Mouse (Mus musculus): ENCODE measurements at regions not wholly inside any gene's neighbourhood (a gene's known extent, or its start where the extent isn't known, plus 50 kb on each side); places are given as distances from the start of the nearest gene placed in this dataset.

DNA sequence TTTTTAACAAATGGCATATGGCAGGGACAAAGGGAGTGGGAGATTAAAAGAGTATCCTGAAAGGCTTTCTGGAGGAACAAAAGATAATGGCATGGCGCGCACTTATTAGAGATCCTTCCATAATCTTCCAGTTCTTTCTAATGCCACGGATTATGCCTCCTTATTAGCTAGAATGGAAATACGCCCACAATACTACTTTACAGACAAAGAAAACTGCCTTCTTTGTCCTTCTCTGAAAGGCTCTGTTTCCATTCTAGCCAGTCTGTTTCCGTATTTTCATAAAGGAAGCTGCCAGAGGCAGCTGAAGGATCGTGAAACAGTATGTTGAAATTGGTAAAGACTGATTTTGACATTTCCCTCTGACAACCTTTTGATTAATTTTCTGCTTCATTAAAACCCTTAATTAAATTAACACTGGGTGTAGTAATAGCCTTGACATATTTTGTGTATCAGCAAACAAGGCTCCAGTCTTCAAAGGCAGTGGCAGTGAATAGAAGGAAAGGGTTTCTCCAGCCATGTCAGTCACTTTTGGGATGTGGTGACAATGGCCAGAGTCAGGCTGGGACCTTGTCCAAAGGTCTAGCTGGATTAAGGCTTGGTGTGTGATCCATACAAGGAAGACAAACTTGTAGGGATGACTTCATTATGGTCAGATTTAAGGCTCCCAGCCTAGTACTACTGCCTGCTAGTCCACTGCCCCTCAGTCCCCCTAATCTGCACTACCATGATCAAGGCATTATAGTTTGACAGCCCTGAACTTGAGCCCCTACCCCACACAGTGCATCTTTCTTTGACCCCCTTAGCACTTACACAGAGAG is 344.4 kb upstream of the Lcorl start:
- no peaks in the 10 kb centered on the region for H3K27me3 ChIP-seq (ENCODE audit: control insufficient read depth, insufficient read depth, low read depth, low read length)
- H3K4me2 ChIP-seq (ENCODE audit: low read depth, low read length), result no peak overlapping the region
- 75% methylated on average over 6 of the region's 6 CpGs for WGBS
- H3K4me1 ChIP-seq (replicated peaks; ENCODE audit: control insufficient read depth, insufficient read depth, low read length), result no peaks in the 10 kb centered on the region
- H3K9ac ChIP-seq (ENCODE audit: low read length), result no peak overlapping the region
- no peak overlapping the region for H3K4me3 ChIP-seq (ENCODE audit: low read length)
- ATAC-seq (ENCODE audit: low read depth), result no peak
- H3K27ac ChIP-seq (ENCODE audit: low read length), result no peak overlapping the region
- no peaks in the 10 kb centered on the region for H3K36me3 ChIP-seq (ENCODE audit: control insufficient read depth, insufficient read depth, low read length)
- H3K9me3 ChIP-seq (ENCODE audit: control insufficient read depth, low read length), result no peaks in the 10 kb centered on the region

DNA sequence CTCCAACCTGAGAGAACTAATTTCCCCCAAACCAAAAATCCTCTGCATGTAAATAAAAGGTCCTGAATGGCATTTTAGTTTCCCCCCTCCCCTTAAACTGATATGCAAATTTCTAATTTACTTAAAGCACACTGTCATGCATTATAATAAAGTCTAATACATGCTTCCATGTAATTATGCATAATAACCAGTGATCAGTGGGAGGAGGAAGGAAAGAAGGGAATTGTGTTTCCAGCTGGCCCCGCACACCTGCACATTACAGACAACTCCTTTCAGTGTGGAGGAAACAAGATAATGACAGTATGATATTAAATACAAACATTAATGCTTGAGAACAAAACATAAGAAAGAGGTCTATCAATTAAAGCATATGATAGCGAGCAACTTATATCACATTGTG is 329.5 kb upstream of the Lcorl start:
- no peaks in the 10 kb centered on the region for H3K36me3 ChIP-seq (ENCODE audit: control insufficient read depth, insufficient read depth, low read length)
- 80% methylated on average over 2 of the region's 2 CpGs for WGBS
- ATAC-seq (ENCODE audit: low read depth), result no peak
- H3K27ac ChIP-seq (ENCODE audit: low read length), result no peak overlapping the region
- H3K9me3 ChIP-seq (ENCODE audit: control insufficient read depth, low read length), result no peaks in the 10 kb centered on the region
- H3K9ac ChIP-seq (ENCODE audit: low read length), result no peak overlapping the region
- no peak overlapping the region for H3K4me2 ChIP-seq (ENCODE audit: low read depth, low read length)
- no peaks in the 10 kb centered on the region for H3K4me1 ChIP-seq (replicated peaks; ENCODE audit: control insufficient read depth, insufficient read depth, low read length)
- no peak overlapping the region for H3K4me3 ChIP-seq (ENCODE audit: low read length)
- H3K27me3 ChIP-seq (ENCODE audit: control insufficient read depth, insufficient read depth, low read depth, low read length), result no peaks in the 10 kb centered on the region

DNA sequence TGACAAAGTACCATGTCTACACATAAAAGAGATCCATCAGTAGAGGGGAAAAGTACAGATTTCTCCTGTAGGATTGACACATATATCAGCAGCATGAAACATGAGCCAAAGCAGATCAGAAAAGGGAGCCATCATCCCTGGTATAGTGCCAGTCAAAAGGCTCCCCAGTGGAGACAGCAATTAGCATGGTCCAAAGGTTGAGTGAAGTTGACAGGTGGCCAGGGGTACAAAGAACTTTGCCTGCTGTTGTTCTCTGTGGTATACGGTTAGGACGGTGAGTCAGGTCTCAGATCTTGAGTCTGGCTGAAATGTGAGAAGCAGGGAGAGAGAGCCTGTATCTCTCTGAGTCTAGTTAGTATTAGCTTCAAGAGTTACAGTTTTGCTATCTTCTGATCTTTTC is 324.7 kb upstream of the Lcorl start:
- Histone ChIP-seq H3K36me3 (ENCODE audit: control insufficient read depth, insufficient read depth, low read length) (no peaks in the 10 kb centered on the region), H3K9ac (ENCODE audit: low read length) (no peak overlapping the region), H3K4me3 (ENCODE audit: low read length) (no peak overlapping the region), H3K4me1 (replicated peaks; ENCODE audit: control insufficient read depth, insufficient read depth, low read length) (no peaks in the 10 kb centered on the region), H3K27me3 (ENCODE audit: control insufficient read depth, insufficient read depth, low read depth, low read length) (no peaks in the 10 kb centered on the region), H3K4me2 (ENCODE audit: low read depth, low read length) (no peak overlapping the region), H3K27ac (ENCODE audit: low read length) (no peak overlapping the region), H3K9me3 (ENCODE audit: control insufficient read depth, low read length) (no peaks in the 10 kb centered on the region)
- 72% methylated on average over 2 of the region's 2 CpGs for WGBS
- no peak for ATAC-seq (ENCODE audit: low read depth)

DNA sequence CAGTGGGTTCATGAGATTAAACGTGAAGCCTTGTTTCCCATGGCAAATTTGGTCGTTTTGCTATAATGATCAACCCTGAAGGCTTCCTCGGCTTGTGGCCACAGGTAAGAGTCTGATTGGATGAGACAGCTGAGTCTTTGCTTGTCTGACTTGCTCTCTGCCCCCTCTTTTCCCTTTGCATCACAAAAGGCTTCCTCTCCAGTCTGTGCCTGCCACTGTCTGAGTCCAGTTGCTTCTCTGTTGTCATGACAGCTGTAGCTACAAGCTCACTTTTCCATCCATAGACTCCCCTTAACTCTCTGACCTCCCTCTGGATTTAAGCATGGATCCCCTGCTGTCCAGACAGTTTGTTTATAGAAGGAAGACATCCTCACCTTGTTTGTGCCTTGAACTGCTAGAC is 314.9 kb upstream of the Lcorl start:
- Histone ChIP-seq H3K4me3 (ENCODE audit: low read length) (no peak overlapping the region), H3K4me1 (replicated peaks; ENCODE audit: control insufficient read depth, insufficient read depth, low read length) (no peaks in the 10 kb centered on the region), H3K9ac (ENCODE audit: low read length) (no peak overlapping the region), H3K27ac (ENCODE audit: low read length) (no peak overlapping the region), H3K36me3 (ENCODE audit: control insufficient read depth, insufficient read depth, low read length) (no peaks in the 10 kb centered on the region), H3K4me2 (ENCODE audit: low read depth, low read length) (no peak overlapping the region), H3K9me3 (ENCODE audit: control insufficient read depth, low read length) (no peaks in the 10 kb centered on the region), H3K27me3 (ENCODE audit: control insufficient read depth, insufficient read depth, low read depth, low read length) (no peaks in the 10 kb centered on the region)
- 29% methylated on average over 3 of the region's 3 CpGs for WGBS
- no peak for ATAC-seq (ENCODE audit: low read depth)

DNA sequence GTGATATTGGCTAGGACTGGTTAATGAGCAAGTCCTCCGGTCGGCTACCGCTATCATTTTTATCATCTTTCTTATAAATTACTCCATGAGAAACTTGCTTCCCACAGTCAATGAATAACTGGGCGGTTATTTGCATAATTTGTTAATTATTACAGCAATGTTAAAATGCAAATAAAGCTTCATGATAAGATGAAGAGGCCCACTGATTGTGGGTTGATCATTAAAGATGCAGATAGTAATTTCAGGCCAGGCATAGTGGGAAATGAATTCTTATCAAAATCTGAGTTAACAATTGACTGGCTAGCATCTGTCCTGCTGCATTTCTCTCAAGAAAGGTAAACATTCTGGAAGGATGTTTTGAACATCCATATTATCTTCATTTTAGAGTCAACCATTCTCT is 303.4 kb upstream of the Lcorl start:
- H3K4me3 ChIP-seq (ENCODE audit: low read length), result no peak overlapping the region
- no peak overlapping the region for H3K9ac ChIP-seq (ENCODE audit: low read length)
- ATAC-seq (ENCODE audit: low read depth), result no peak
- no peak overlapping the region for H3K27ac ChIP-seq (ENCODE audit: low read length)
- no peaks in the 10 kb centered on the region for H3K27me3 ChIP-seq (ENCODE audit: control insufficient read depth, insufficient read depth, low read depth, low read length)
- no peaks in the 10 kb centered on the region for H3K36me3 ChIP-seq (ENCODE audit: control insufficient read depth, insufficient read depth, low read length)
- H3K4me2 ChIP-seq (ENCODE audit: low read depth, low read length), result no peak overlapping the region
- no peaks in the 10 kb centered on the region for H3K9me3 ChIP-seq (ENCODE audit: control insufficient read depth, low read length)
- H3K4me1 ChIP-seq (replicated peaks; ENCODE audit: control insufficient read depth, insufficient read depth, low read length), result no peaks in the 10 kb centered on the region
- WGBS, result 83% methylated on average over 4 of the region's 4 CpGs

DNA sequence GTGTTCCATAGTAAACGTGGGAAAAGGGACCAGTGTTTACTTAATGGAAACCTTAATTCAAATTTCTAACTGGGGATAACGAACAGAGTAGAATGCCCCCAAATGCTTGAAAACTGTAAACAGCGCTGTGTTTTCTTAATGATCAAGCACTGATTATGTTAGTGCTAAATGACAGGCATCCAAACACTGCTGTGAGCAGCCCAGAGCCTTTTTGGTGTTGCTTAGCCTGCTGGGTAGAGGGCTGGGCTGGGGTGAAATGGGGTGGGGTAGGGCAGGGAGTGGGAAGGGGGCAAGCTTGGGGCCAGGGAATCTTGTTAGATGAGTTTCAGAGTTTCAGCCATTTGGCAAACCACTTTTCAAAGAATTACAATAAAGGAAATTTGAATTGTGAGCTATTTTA is 294.6 kb upstream of the Lcorl start:
- ATAC-seq (ENCODE audit: low read depth), result peak; percentile 70
- no peak overlapping the region for H3K9ac ChIP-seq (ENCODE audit: low read length)
- H3K9me3 ChIP-seq (ENCODE audit: control insufficient read depth, low read length), result no peaks in the 10 kb centered on the region
- H3K36me3 ChIP-seq (ENCODE audit: control insufficient read depth, insufficient read depth, low read length), result no peaks in the 10 kb centered on the region
- H3K4me1 ChIP-seq (replicated peaks; ENCODE audit: control insufficient read depth, insufficient read depth, low read length), result no peaks in the 10 kb centered on the region
- H3K4me2 ChIP-seq (ENCODE audit: low read depth, low read length), result no peak overlapping the region
- H3K27ac ChIP-seq (ENCODE audit: low read length), result no peak overlapping the region
- WGBS, result 16% methylated on average over 3 of the region's 3 CpGs
- H3K27me3 ChIP-seq (ENCODE audit: control insufficient read depth, insufficient read depth, low read depth, low read length), result no peaks in the 10 kb centered on the region
- no peak overlapping the region for H3K4me3 ChIP-seq (ENCODE audit: low read length)

DNA sequence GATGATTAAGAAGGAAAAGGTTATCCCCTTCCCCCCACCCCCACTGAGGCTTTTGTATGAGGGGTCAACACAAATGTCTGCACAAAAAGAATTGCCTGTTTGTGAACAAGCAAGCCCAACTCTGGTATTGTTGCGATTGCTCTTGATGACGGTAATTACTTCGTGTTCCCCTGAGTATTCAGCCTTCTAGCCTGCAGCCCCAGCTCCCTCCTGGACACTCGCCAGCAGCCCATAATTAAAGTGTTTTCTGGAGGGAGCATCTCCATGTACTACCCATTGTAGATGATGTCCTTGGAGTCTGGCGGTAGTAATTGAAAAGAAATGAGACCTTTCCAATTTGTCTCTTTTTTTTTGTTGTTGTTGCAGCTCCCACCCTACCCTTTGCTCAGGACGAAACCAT is 293.4 kb upstream of the Lcorl start:
- H3K9ac ChIP-seq (ENCODE audit: low read length), result no peak overlapping the region
- H3K27ac ChIP-seq (ENCODE audit: low read length), result no peak overlapping the region
- H3K4me3 ChIP-seq (ENCODE audit: low read length), result no peak overlapping the region
- H3K4me1 ChIP-seq (replicated peaks; ENCODE audit: control insufficient read depth, insufficient read depth, low read length), result no peaks in the 10 kb centered on the region
- no peaks in the 10 kb centered on the region for H3K27me3 ChIP-seq (ENCODE audit: control insufficient read depth, insufficient read depth, low read depth, low read length)
- WGBS, result 42% methylated on average over 6 of the region's 6 CpGs
- no peak overlapping the region for H3K4me2 ChIP-seq (ENCODE audit: low read depth, low read length)
- no peak for ATAC-seq (ENCODE audit: low read depth)
- no peaks in the 10 kb centered on the region for H3K36me3 ChIP-seq (ENCODE audit: control insufficient read depth, insufficient read depth, low read length)
- no peaks in the 10 kb centered on the region for H3K9me3 ChIP-seq (ENCODE audit: control insufficient read depth, low read length)

DNA sequence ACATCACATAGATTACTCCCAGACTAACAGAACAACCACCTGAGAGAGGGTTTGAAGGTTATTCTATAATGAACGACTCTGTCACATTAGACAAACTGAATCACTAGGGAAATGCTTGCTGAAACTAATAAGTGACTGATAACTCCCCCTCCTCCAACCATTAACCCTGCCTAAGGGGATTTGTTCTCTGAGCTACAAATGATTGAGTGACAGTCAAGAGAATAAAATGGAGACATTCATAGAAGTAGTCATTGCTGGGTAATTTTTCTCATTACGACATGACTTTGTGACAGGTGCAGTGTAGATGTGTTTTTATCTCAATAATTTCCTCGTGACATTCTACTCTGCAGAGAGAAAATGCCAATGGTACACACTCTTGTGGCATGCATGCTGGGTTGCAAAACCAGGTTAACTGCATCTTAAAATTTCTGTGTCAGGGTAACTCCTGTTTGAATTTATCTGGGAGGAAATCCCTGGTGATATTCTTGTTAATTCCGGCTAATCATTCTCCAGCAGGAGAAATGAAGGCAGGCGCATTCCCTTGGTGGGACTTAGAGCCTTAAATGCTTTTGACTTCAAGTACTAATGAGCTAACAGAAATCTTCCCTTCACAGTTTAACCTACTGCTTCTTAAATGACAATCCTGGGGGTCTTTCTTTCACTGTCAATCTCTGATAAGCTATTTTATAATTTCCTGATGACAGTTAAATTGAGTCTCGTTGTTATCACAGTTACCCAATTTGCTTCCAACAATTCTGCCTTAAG is 292.6 kb upstream of the Lcorl start:
- 48% methylated on average over 6 of the region's 6 CpGs for WGBS
- no peaks in the 10 kb centered on the region for H3K4me1 ChIP-seq (replicated peaks; ENCODE audit: control insufficient read depth, insufficient read depth, low read length)
- H3K4me3 ChIP-seq (ENCODE audit: low read length), result no peak overlapping the region
- no peaks in the 10 kb centered on the region for H3K36me3 ChIP-seq (ENCODE audit: control insufficient read depth, insufficient read depth, low read length)
- H3K27me3 ChIP-seq (ENCODE audit: control insufficient read depth, insufficient read depth, low read depth, low read length), result no peaks in the 10 kb centered on the region
- H3K4me2 ChIP-seq (ENCODE audit: low read depth, low read length), result no peak overlapping the region
- no peak overlapping the region for H3K9ac ChIP-seq (ENCODE audit: low read length)
- H3K9me3 ChIP-seq (ENCODE audit: control insufficient read depth, low read length), result no peaks in the 10 kb centered on the region
- no peak overlapping the region for H3K27ac ChIP-seq (ENCODE audit: low read length)
- ATAC-seq (ENCODE audit: low read depth), result no peak

DNA sequence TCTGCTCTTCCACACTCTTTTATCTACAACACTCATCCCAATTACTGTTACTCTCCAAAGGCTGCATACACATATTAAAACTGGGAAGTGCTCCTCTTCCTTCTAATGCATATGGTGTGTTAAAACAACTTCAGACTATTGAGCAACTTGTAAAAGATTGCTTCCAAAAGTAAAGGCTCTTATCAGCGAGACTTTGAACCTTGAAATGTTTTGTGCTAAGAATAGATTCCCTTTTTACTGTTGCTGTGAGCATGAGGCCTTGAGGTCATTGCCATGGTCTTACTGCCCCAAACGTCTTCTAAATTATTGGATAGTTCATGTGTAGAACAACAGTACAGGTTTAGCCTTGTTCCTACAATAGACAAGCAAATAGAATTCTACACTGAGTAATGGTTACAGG is 281.6 kb upstream of the Lcorl start:
- no peaks in the 10 kb centered on the region for H3K36me3 ChIP-seq (ENCODE audit: control insufficient read depth, insufficient read depth, low read length)

More for the DNA sequence above, 281.6 kb upstream of the Lcorl start:
- H3K9me3 ChIP-seq (ENCODE audit: control insufficient read depth, low read length), result no peaks in the 10 kb centered on the region
- no peaks in the 10 kb centered on the region; the same call in 1 of the 2 replicates for H3K4me1 ChIP-seq (replicated peaks; ENCODE audit: control insufficient read depth, insufficient read depth, low read length)
- no peak overlapping the region for H3K4me2 ChIP-seq (ENCODE audit: low read depth, low read length)
- no peak overlapping the region for H3K4me3 ChIP-seq (ENCODE audit: low read length)
- H3K9ac ChIP-seq (ENCODE audit: low read length), result no peak overlapping the region
- no peak for ATAC-seq (ENCODE audit: low read depth)
- no peaks in the 10 kb centered on the region for H3K27me3 ChIP-seq (ENCODE audit: control insufficient read depth, insufficient read depth, low read depth, low read length)
- WGBS, result 53% methylated on average over 2 of the region's 2 CpGs
- no peak overlapping the region for H3K27ac ChIP-seq (ENCODE audit: low read length)

All from lung, embryonic 16.5 days (tissue).